Mouse (Mus musculus) bone marrow, adult 2 months (tissue): ENCODE measurements around the gene Cst7. TPM values are rescaled to one million over a fixed set of nuclear protein-coding genes. Genes with fewer than 3 reads are reported as not detected.
"Not testable (repeated sequence)": the region's sequence is repeated elsewhere in the genome, so short reads cannot be mapped to it uniquely, and the experiment has no call there.

ENCODE experiments used
- H3K27ac ChIP-seq: fragments of 200-500 bp; 2 replicates; pipeline ENCODE4 v1.5.1; 2012; ENCODE audit warnings: low read depth, mild to moderate bottlenecking, control low read depth, inconsistent platforms, low read length; ENCODE audit not compliant: control insufficient read depth, poor library complexity, insufficient read depth
- H3K4me1 ChIP-seq: fragments of 200-500 bp; 2 replicates; pipeline ENCODE4 v1.6.1; 2011; ENCODE audit warnings: low read length; ENCODE audit not compliant: control insufficient read depth, insufficient read depth
- H3K4me3 ChIP-seq: fragments of 200-500 bp; replicated peaks from 2 replicates; pipeline ENCODE3; 2011; ENCODE audit warnings: mild to moderate bottlenecking, low read depth, low read length, control low read depth; ENCODE audit not compliant: control insufficient read depth
- CTCF ChIP-seq: fragments of 200-500 bp; IDR thresholded peaks from 2 replicates; pipeline ENCODE4 v1.5.1; 2011; ENCODE audit warnings: low read length, control low read depth; ENCODE audit not compliant: control insufficient read depth, insufficient read depth
- POLR2A ChIP-seq: fragments of 200-500 bp; IDR thresholded peaks from 2 replicates; pipeline ENCODE4 v1.6.1; 2011; ENCODE audit warnings: low read depth, mild to moderate bottlenecking, control low read depth, low read length, borderline replicate concordance; ENCODE audit not compliant: control insufficient read depth
- WGBS: fragments of 180-500 bp; shearing (Covaris S2); methylation state at CpG from one replicate; pipeline ENCODE4 v1.1.7; 2018; 5-methylcytosine and 5-hydroxymethylcytosine counted together
- polyA plus RNA-seq: library from polyadenylated mRNA; stranded (reverse); fragments of >200 nt; gene quantifications from 2 replicates; pipeline ENCODE4 v1.2.4, GENCODE M21; 2011; ENCODE audit warnings: low replicate concordance; ENCODE audit not compliant: missing spikeins, insufficient read depth, insufficient read length

Cst7 gene
- polyA plus RNA-seq = 5.2 and 5.3 TPM in 2 replicates

- peaks cover 5% of the 10 kb centered on the region for H3K4me1 ChIP-seq
- peak within 1 kb of the TSS; percentile 60 for H3K27ac ChIP-seq
- TF ChIP-seq CTCF (no peak), POLR2A (no peak)
- H3K4me3 ChIP-seq = peak within 1 kb of the TSS; percentile 31
- 9% methylated on average over 11 of the region's 11 CpGs for WGBS
These were observed at the start of gene Cst7 for GRCm38 (mm10) chr2:150569847-150570590. Cst7 (plus strand) TSS chr2:150570415.

GRCm38 (mm10) chr2:150525703-150526207 lies 44.5 kb upstream of the Cst7 start:
- no peaks in the 10 kb centered on the region for H3K4me1 ChIP-seq
- 5% methylated on average over 42 of the region's 42 CpGs for WGBS
- H3K4me3 ChIP-seq = no peak overlapping the region
- no peak overlapping the region for H3K27ac ChIP-seq
- no peak for TF ChIP-seq POLR2A

GRCm38 (mm10) chr2:150549576-150549975 lies 20.6 kb upstream of the Cst7 start:
- 59% methylated on average over 10 of the region's 10 CpGs for WGBS

GRCm38 (mm10) chr2:150558568-150558967 lies 11.6 kb upstream of the Cst7 start:
- Histone ChIP-seq H3K4me1 (no peaks in the 10 kb centered on the region), H3K4me3 (no peak overlapping the region), H3K27ac (no peak overlapping the region)
- TF ChIP-seq CTCF = peak; percentile 16; the same call in 1 of the 2 replicates
- TF ChIP-seq POLR2A = no peak
- WGBS = 34% methylated on average over 3 of the region's 3 CpGs

More at GRCm38 (mm10) chr2:150549576-150549975, 20.6 kb upstream of the Cst7 start:
- H3K4me3 ChIP-seq, H3K4me1 ChIP-seq, H3K27ac ChIP-seq: not testable (repeated sequence)

GRCm38 (mm10) chr2:150567051-150567450 lies 3.2 kb upstream of the Cst7 start:
- TF ChIP-seq POLR2A (no peak), CTCF (no peak)

GRCm38 (mm10) chr2:150570761-150571160 lies 546 bp downstream of the Cst7 start:
- H3K4me1 ChIP-seq = peaks cover 5% of the 10 kb centered on the region
- peak overlapping the region; percentile 31 for H3K4me3 ChIP-seq
- WGBS = 25% methylated on average over 2 of the region's 2 CpGs
- peak overlapping the region; percentile 15; the same call in 1 of the 2 replicates for H3K27ac ChIP-seq
- TF ChIP-seq CTCF (no peak), POLR2A (no peak)

More at GRCm38 (mm10) chr2:150567051-150567450, 3.2 kb upstream of the Cst7 start:
- WGBS = 2% methylated on average over 2 of the region's 2 CpGs
- Histone ChIP-seq H3K4me3 (no peak overlapping the region), H3K27ac (no peak overlapping the region; the same call in 1 of the 2 replicates), H3K4me1 (peaks cover 5% of the 10 kb centered on the region)

- 34% methylated on average over 3 of the region's 3 CpGs for WGBS
- TF ChIP-seq POLR2A (no peak), CTCF (no peak)
- Histone ChIP-seq H3K27ac (no peak overlapping the region), H3K4me3 (no peak overlapping the region), H3K4me1 (no peaks in the 10 kb centered on the region; the same call in none of the 2 replicates)
These were observed 2.2 kb downstream of the Cst7 start for GRCm38 (mm10) chr2:150572463-150572862.

- H3K4me1 ChIP-seq = no peaks in the 10 kb centered on the region; the same call in none of the 2 replicates
- TF ChIP-seq POLR2A (no peak), CTCF (no peak)
- H3K4me3 ChIP-seq = no peak overlapping the region
- H3K27ac ChIP-seq = no peak overlapping the region
- WGBS = 89% methylated on average over 1 of the region's 1 CpGs
These were observed 6.0 kb downstream of the Cst7 start for GRCm38 (mm10) chr2:150576256-150576655.
